Mouse (Mus musculus) heart, embryonic 15.5 days (tissue): ENCODE measurements around the gene Crybb1. TPM values are rescaled to one million over a fixed set of nuclear protein-coding genes. Genes with fewer than 3 reads are reported as not detected.
A peak's percentile ranks its signal among the peaks of the same experiment; 100 is the strongest.

Experiments
- ATAC-seq: fragments of 200-750 bp; cut with Nextera tagmentation; replicated peaks from 2 replicates; pipeline ENCODE4 v1.8.0; 2017; ENCODE audit warnings: low read depth, moderate TSS enrichment; ENCODE audit not compliant: insufficient number of reproducible peaks, insufficient read depth, low FRiP score
- H3K27ac ChIP-seq: fragments of 300-500 bp; sonication (generic); 2 replicates; pipeline ENCODE4 v1.5.1; 2015; ENCODE audit warnings: mild to moderate bottlenecking, inconsistent platforms
- H3K27me3 ChIP-seq: fragments of 300-500 bp; sonication (generic); 2 replicates; pipeline ENCODE4 v1.6.1; 2015; ENCODE audit warnings: inconsistent platforms
- H3K36me3 ChIP-seq: fragments of 300-500 bp; sonication (generic); 2 replicates; pipeline ENCODE4 v1.6.1; 2015; ENCODE audit warnings: mild to moderate bottlenecking, inconsistent platforms
- H3K4me1 ChIP-seq: fragments of 300-500 bp; sonication (generic); replicated peaks from 2 replicates; pipeline ENCODE4 v1.6.1; 2015; ENCODE audit warnings: inconsistent platforms
- H3K4me2 ChIP-seq: fragments of 300-500 bp; sonication (generic); 2 replicates; pipeline ENCODE4 v1.6.1; 2015; ENCODE audit warnings: inconsistent platforms, mild to moderate bottlenecking, moderate library complexity
- H3K4me3 ChIP-seq: fragments of 300-500 bp; sonication (generic); 2 replicates; pipeline ENCODE4 v1.5.1; 2015; ENCODE audit warnings: mild to moderate bottlenecking, inconsistent platforms
- H3K9ac ChIP-seq: fragments of 300-500 bp; sonication (generic); 2 replicates; pipeline ENCODE4 v1.6.1; 2015; ENCODE audit warnings: mild to moderate bottlenecking, inconsistent platforms
- H3K9me3 ChIP-seq: fragments of 300-500 bp; sonication (generic); replicated peaks from 2 replicates; pipeline ENCODE4 v1.6.1; 2016; ENCODE audit warnings: inconsistent platforms
- WGBS: fragments of 180-500 bp; shearing (Covaris S2); methylation state at CpG from one replicate; pipeline ENCODE4 v1.1.7; 2015; ENCODE audit warnings: mixed read lengths; 5-methylcytosine and 5-hydroxymethylcytosine counted together
- polyA plus RNA-seq: library from polyadenylated mRNA; unstranded; fragments of >200 nt; fragmentation: Nextera tagmentation; extraction: Ambion mirVana; gene quantifications from 2 replicates; pipeline ENCODE4 v1.2.1, GENCODE M21; 2015

Gene Crybb1
- polyA plus RNA-seq, 1 experiment from 2014 or later: 2.1 TPM

- no peak overlapping the region for H3K9ac ChIP-seq
- peaks cover 4% of the 10 kb centered on the region; the same call in 1 of the 2 replicates for H3K4me1 ChIP-seq
- WGBS: 52% methylated on average over 9 of the region's 9 CpGs
- H3K9me3 ChIP-seq: no peaks in the 10 kb centered on the region
- peaks cover 36% of the 10 kb centered on the region for H3K27me3 ChIP-seq
- no peak overlapping the region for H3K27ac ChIP-seq
- H3K4me3 ChIP-seq: no peak overlapping the region
- no peak overlapping the region for H3K4me2 ChIP-seq
- ATAC-seq: no peak
- H3K36me3 ChIP-seq: no peaks in the 10 kb centered on the region
Observed at GRCm38 (mm10) chr5:112237866-112238570, 17.6 kb upstream of the Crybb1 start.

- peaks cover 12% of the 10 kb centered on the region for H3K4me1 ChIP-seq
- no peak overlapping the region for H3K27ac ChIP-seq
- H3K9ac ChIP-seq: no peak overlapping the region
- H3K4me3 ChIP-seq: no peak overlapping the region
- no peaks in the 10 kb centered on the region for H3K9me3 ChIP-seq
- H3K27me3 ChIP-seq: peaks cover 36% of the 10 kb centered on the region
- WGBS: 59% methylated on average over 3 of the region's 3 CpGs
- no peaks in the 10 kb centered on the region for H3K36me3 ChIP-seq
- H3K4me2 ChIP-seq: no peak overlapping the region
- no peak for ATAC-seq
Observed at GRCm38 (mm10) chr5:112238781-112239482, 16.7 kb upstream of the Crybb1 start.

DNA sequence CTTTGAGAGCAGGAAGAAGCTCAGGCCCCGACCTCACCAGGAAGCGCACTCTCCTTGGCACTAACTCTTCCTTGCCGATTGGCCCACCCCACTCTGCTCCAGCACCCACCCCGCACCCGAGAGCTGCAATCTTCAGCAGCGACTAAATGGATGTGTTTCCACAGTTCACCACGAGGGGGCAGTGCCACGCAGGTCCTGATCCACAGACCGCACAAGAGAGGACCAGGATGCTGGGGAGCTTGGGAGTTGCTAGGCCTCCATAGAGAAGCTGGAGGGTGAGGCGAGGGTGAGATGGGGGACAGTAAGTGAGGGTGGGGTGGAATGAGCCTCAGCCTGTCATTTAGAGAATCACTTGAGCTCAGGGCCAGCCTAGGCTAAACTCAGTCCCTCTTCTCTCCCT, 14.9 kb upstream of the Crybb1 start:
- Histone ChIP-seq H3K4me3 (0 out of 2 replicates have a peak overlapping the region, but pooled peaks have one; percentile 20), H3K9ac (no peak overlapping the region), H3K27me3 (peaks cover 30% of the 10 kb centered on the region), H3K4me1 (peaks cover 25% of the 10 kb centered on the region), H3K9me3 (no peaks in the 10 kb centered on the region), H3K36me3 (no peaks in the 10 kb centered on the region), H3K4me2 (peak overlapping the region; percentile 42), H3K27ac (no peak overlapping the region)
- WGBS: 1% methylated on average over 10 of the region's 10 CpGs
- peak; percentile 28; the same call in 1 of the 2 replicates for ATAC-seq

DNA sequence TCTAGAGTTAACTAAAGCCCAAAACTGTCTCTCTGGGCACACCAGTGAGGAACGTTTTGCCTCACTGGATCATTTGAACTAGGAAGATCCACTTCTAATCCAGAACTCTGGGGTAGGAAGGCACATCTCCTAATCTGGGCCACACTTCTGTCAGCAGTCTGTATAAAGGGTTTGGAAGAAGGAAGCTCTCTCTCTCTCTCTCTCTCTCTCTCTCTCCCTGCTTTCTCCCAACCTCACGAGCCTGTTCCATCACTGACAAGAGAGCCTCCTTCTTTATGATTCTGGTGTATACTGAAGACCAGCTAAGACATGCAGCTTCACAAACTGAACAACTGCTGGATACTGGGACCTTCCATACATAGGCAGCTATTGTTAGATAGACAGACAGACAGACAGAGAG, 13.8 kb upstream of the Crybb1 start:
- Histone ChIP-seq H3K4me3 (no peak overlapping the region), H3K27ac (no peak overlapping the region), H3K4me1 (peaks cover 25% of the 10 kb centered on the region), H3K4me2 (no peak overlapping the region), H3K27me3 (peaks cover 28% of the 10 kb centered on the region), H3K36me3 (no peaks in the 10 kb centered on the region), H3K9ac (no peak overlapping the region), H3K9me3 (no peaks in the 10 kb centered on the region)
- no peak for ATAC-seq
- WGBS: 65% methylated on average over 2 of the region's 2 CpGs

DNA sequence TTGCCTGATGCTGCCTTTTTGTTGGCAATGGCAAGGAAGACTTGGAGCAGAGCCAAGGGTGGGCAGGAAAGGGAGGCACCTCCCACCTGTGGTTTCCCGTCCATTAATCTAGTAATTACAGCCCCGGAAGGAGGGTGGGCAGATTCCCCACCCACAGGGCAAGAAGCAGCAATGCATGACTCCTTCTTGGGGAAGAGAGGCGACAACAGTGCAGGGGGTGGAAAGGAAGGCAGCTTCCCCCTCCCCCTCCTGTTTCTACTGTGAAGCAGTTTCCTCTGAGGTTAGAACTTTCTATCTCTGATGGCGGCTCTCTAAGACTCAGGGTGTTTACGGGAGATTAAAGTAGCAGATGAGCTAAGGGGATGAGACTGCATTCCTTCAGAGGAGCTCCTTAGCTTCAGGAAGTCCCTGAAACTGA, 13.2 kb upstream of the Crybb1 start:
- no peak overlapping the region for H3K27ac ChIP-seq
- WGBS: 52% methylated on average over 5 of the region's 5 CpGs

DNA sequence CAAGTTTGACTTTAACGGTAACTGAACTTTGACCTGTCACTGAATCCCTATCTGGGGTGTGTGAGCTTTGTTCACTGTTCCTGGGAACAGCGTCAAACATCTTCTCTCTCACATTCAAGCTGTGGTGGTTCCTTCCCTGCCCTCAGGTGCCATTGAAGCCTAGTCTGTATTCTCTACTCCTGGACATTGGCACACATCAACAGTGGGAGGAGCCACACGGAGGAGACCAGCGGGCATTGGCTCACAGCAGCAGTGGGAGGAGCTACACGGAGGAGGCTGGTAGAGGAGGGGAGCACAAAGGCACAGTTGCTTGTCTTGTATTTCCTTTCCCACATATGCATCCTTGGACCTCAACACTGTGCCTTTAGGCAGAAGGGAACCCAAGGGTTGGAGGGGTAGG, 12.6 kb upstream of the Crybb1 start:
- Histone ChIP-seq H3K4me1 (peaks cover 22% of the 10 kb centered on the region), H3K27me3 (peaks cover 23% of the 10 kb centered on the region), H3K4me2 (no peak overlapping the region), H3K27ac (no peak overlapping the region), H3K4me3 (no peak overlapping the region), H3K9me3 (no peaks in the 10 kb centered on the region), H3K36me3 (no peaks in the 10 kb centered on the region), H3K9ac (no peak overlapping the region)
- 51% methylated on average over 5 of the region's 5 CpGs for WGBS
- no peak for ATAC-seq

More for the DNA sequence above, 13.2 kb upstream of the Crybb1 start:
- H3K4me1 ChIP-seq: peaks cover 23% of the 10 kb centered on the region
- no peak overlapping the region for H3K4me2 ChIP-seq
- no peak overlapping the region for H3K4me3 ChIP-seq
- H3K9me3 ChIP-seq: no peaks in the 10 kb centered on the region
- no peak for ATAC-seq
- peaks cover 24% of the 10 kb centered on the region for H3K27me3 ChIP-seq
- no peak overlapping the region for H3K9ac ChIP-seq
- H3K36me3 ChIP-seq: no peaks in the 10 kb centered on the region

- Histone ChIP-seq H3K36me3 (no peaks in the 10 kb centered on the region), H3K4me1 (peaks cover 22% of the 10 kb centered on the region), H3K9ac (no peak overlapping the region), H3K4me3 (no peak overlapping the region), H3K27me3 (peaks cover 17% of the 10 kb centered on the region), H3K27ac (no peak overlapping the region), H3K4me2 (no peak overlapping the region), H3K9me3 (no peaks in the 10 kb centered on the region)
- no peak for ATAC-seq
- 38% methylated on average over 10 of the region's 10 CpGs for WGBS
Observed at GRCm38 (mm10) chr5:112243539-112244274, 11.9 kb upstream of the Crybb1 start.

- ATAC-seq: no peak
- 33% methylated on average over 1 of the region's 1 CpGs for WGBS
- peaks cover 12% of the 10 kb centered on the region for H3K27me3 ChIP-seq
- H3K4me2 ChIP-seq: no peak overlapping the region
- no peak overlapping the region for H3K4me3 ChIP-seq
- no peaks in the 10 kb centered on the region for H3K9me3 ChIP-seq
- peaks cover 22% of the 10 kb centered on the region for H3K4me1 ChIP-seq
- no peak overlapping the region for H3K27ac ChIP-seq
- H3K9ac ChIP-seq: no peak overlapping the region
- no peaks in the 10 kb centered on the region for H3K36me3 ChIP-seq
Observed at GRCm38 (mm10) chr5:112244275-112244562, 11.4 kb upstream of the Crybb1 start.

DNA sequence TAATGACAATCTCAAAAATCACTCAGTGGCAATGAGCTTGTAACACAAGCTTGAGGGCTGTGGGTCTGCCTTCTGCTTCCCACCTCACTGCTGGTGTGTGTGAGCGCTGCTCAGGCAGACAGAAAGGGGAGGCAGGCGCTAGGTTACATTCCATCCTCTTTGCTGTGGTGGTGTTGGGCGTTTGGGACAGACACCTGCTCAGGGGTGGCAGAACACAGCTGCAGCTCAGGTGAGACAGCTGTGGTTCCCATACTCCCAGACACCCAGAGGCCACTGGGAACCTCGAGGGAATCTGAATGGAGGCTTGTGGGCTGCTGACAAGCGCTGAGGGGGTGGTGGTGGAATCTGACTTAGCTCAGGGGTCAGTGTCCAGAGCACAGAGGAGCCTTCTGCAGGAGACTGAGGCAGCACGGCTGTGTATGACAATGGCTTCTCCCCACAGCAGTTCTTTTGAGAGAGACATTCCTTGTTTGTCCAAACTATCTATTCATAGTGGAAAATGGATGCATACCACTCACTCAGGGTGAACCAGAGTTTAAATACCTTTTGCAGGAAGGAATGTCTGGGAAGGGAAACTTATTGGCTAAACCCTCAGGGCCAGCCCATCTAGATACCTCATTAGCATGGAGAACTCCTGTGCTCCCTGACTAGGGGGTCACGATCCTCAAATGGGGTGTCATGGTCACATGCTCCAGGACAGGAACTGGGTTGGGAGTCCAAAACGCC, 10.6 kb upstream of the Crybb1 start:
- no peak overlapping the region for H3K9ac ChIP-seq
- peaks cover 22% of the 10 kb centered on the region for H3K4me1 ChIP-seq
- WGBS: 34% methylated on average over 8 of the region's 8 CpGs
- no peak overlapping the region for H3K4me2 ChIP-seq
- ATAC-seq: no peak
- H3K27ac ChIP-seq: no peak overlapping the region
- no peaks in the 10 kb centered on the region for H3K36me3 ChIP-seq
- H3K4me3 ChIP-seq: no peak overlapping the region
- H3K9me3 ChIP-seq: no peaks in the 10 kb centered on the region
- peaks cover 11% of the 10 kb centered on the region for H3K27me3 ChIP-seq

- Histone ChIP-seq H3K4me3 (no peak overlapping the region), H3K4me2 (no peak overlapping the region), H3K27ac (no peak overlapping the region), H3K36me3 (no peaks in the 10 kb centered on the region), H3K4me1 (peaks cover 25% of the 10 kb centered on the region), H3K9me3 (no peaks in the 10 kb centered on the region), H3K27me3 (peaks cover 11% of the 10 kb centered on the region), H3K9ac (no peak overlapping the region)
- ATAC-seq: no peak
- WGBS: 41% methylated on average over 8 of the region's 8 CpGs
Observed at GRCm38 (mm10) chr5:112247399-112247798, 8.2 kb upstream of the Crybb1 start.

GRCm38 (mm10) chr5:112249106-112249505, 6.5 kb upstream of the Crybb1 start:
- H3K4me3 ChIP-seq: no peak overlapping the region
- H3K36me3 ChIP-seq: no peaks in the 10 kb centered on the region
- no peaks in the 10 kb centered on the region for H3K9me3 ChIP-seq
- H3K27me3 ChIP-seq: peaks cover 11% of the 10 kb centered on the region
- H3K27ac ChIP-seq: no peak overlapping the region
- H3K4me1 ChIP-seq: peaks cover 30% of the 10 kb centered on the region
- no peak overlapping the region for H3K9ac ChIP-seq
- no peak overlapping the region for H3K4me2 ChIP-seq
- WGBS: 85% methylated on average over 11 of the region's 11 CpGs
- ATAC-seq: no peak
